Mouse (Mus musculus): Measurements from ENCODE around the gene Ikzf1.

DNA sequence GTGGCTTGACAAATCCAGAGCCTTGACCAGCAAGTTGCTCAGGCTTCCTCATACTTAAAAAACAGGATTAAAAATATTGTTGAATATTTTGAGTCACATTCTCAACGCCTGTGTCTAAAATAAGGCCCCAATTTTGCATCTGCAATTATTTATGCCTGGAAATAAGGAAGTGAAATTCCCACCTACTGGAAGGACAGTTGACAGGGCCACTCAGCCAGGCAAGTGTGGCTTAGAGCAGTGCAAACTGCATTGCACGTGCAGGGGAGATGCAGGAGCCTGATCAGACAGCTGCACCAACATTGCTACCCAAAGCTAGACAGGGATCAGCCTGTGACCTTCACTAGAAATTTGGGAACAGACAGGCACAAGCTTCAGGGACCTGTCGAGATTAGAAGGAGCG, 26.0 kb upstream of the Ikzf1 start:
- TF ChIP-seq CTCF (IDR thresholded peaks at IDR 0.05) (no peak), POLR2A (IDR thresholded peaks at IDR 0.05; ENCODE audit: insufficient read depth, low read depth, low read length) (no peak)
